Mouse (Mus musculus): ENCODE measurements around the gene Reg3b. TPM values are rescaled to one million over a fixed set of nuclear protein-coding genes. Genes with fewer than 3 reads are reported as not detected.

Reg3b gene
- not detected for polyA plus RNA-seq (2012; fragmentation: generic; extraction: Trizol)

GRCm38 (mm10) chr6:78370357-78370756, at the start of gene Reg3b:
Gene Reg3b, plus strand, starts transcription at chr6:78370657.

GRCm38 (mm10) chr6:78378765-78379164, 8.3 kb downstream of the Reg3b start, which contains the start of gene Reg3d:
Gene Reg3d, minus strand, starts transcription at chr6:78378865.

GRCm38 (mm10) chr6:78380409-78380808, 10.0 kb downstream of the Reg3b start, which contains the start of gene Reg3a:
Gene Reg3a, plus strand, starts transcription at chr6:78380709.

GRCm38 (mm10) chr6:78395323-78395722, 24.9 kb downstream of the Reg3b start, which contains the start of gene Reg2:
Gene Reg2, plus strand, starts transcription at chr6:78395623.

GRCm38 (mm10) chr6:78422411-78422810, 52.0 kb downstream of the Reg3b start, which contains the start of gene Reg1:
Gene Reg1, plus strand, starts transcription at chr6:78422711.

Other genes with a start within 250 kb of the Reg3b start
- gene Reg3d, start 8.2 kb downstream of the Reg3b start, polyA plus RNA-seq (2012; fragmentation: generic; extraction: Trizol) = not detected
- not detected for gene Reg3a, start 10.1 kb downstream of the Reg3b start, polyA plus RNA-seq (2012; fragmentation: generic; extraction: Trizol)
- not detected for gene Reg2, start 25.0 kb downstream of the Reg3b start, polyA plus RNA-seq (2012; fragmentation: generic; extraction: Trizol)
- gene Reg1, start 52.1 kb downstream of the Reg3b start, polyA plus RNA-seq (2012; fragmentation: generic; extraction: Trizol) = not detected
- gene Reg3g, start 98.2 kb downstream of the Reg3b start, polyA plus RNA-seq (2012; fragmentation: generic; extraction: Trizol) = not detected